12 mouse cellular contexts compared by ENCODE assay signal in genomic region chr2:63452164-63452563, GRCm38 (mm10).
DNase-seq lines count a peak whose midpoint lies in the region; ATAC-seq and TF ChIP-seq lines count a peak whose summit lies in the region.
"Had no signal": no experiment of that assay in that cellular context is flagged by ENCODE, and none has a peak within 500 bp of the region (broad histone marks: within the 10 kb centered on the region; RNA-seq: fewer than 3 reads in every experiment).

No protein-coding gene starts in this region.

- no peaks in the 10 kb centered on the region for H3K36me3 ChIP-seq in heart, postnatal 0 days (replicated peaks; ENCODE audit: control insufficient read depth, insufficient read depth, low read length)
- H3K36me3 ChIP-seq in heart, embryonic 11.5 days (ENCODE audit: control insufficient read depth, insufficient read depth, low read length): no peaks in the 10 kb centered on the region
- no peaks in the 10 kb centered on the region for H3K36me3 ChIP-seq in lung, embryonic 14.5 days (ENCODE audit: insufficient read depth)
- H3K36me3 ChIP-seq in lung, postnatal 0 days (ENCODE audit: insufficient read depth, low read length): no peaks in the 10 kb centered on the region
- H3K36me3 ChIP-seq in liver, embryonic 12.5 days: no peaks in the 10 kb centered on the region
- H3K36me3 ChIP-seq: kidney, embryonic 15.5 days; limb, embryonic 12.5 days had no signal

- H3K4me1 ChIP-seq in heart, postnatal 0 days (ENCODE audit: control insufficient read depth, insufficient read depth): peaks cover 6% of the 10 kb centered on the region; the same call in 1 of the 2 replicates
- H3K4me1 ChIP-seq in heart, embryonic 11.5 days (ENCODE audit: control insufficient read depth, insufficient read depth, low read length): peaks cover 7% of the 10 kb centered on the region; the same call in 1 of the 2 replicates
- 0 out of 2 replicates have a peak, but pooled peaks cover 2% of the 10 kb centered on the region for H3K4me1 ChIP-seq in lung, embryonic 14.5 days (ENCODE audit: insufficient read depth)
- no peaks in the 10 kb centered on the region for H3K4me1 ChIP-seq in lung, postnatal 0 days (ENCODE audit: insufficient read depth, low read depth, low read length)
- H3K4me1 ChIP-seq in liver, embryonic 12.5 days: no peaks in the 10 kb centered on the region
- H3K4me1 ChIP-seq: limb, embryonic 12.5 days had no signal

- H3K4me3 ChIP-seq in heart, postnatal 0 days (ENCODE audit: low read depth, low read length): no peak overlapping the region
- no peak overlapping the region for H3K4me3 ChIP-seq in heart, embryonic 11.5 days (ENCODE audit: low read depth, low read length)
- H3K4me3 ChIP-seq in lung, embryonic 14.5 days (ENCODE audit: low read depth, low read length): no peak overlapping the region
- no peak overlapping the region for H3K4me3 ChIP-seq in lung, postnatal 0 days (ENCODE audit: low read depth, low read length)
- no peak overlapping the region for H3K4me3 ChIP-seq in liver, embryonic 12.5 days
- H3K4me3 ChIP-seq: gastrocnemius, adult 2 months; kidney, embryonic 15.5 days; limb, embryonic 12.5 days had no signal

- H3K27me3 ChIP-seq in heart, postnatal 0 days (ENCODE audit: control insufficient read depth, insufficient read depth, low read length): no peaks in the 10 kb centered on the region
- H3K27me3 ChIP-seq in heart, embryonic 11.5 days (ENCODE audit: control insufficient read depth, insufficient read depth, low read length): no peaks in the 10 kb centered on the region
- H3K27me3 ChIP-seq in lung, embryonic 14.5 days (ENCODE audit: insufficient read depth, low read length): no peaks in the 10 kb centered on the region
- no peaks in the 10 kb centered on the region for H3K27me3 ChIP-seq in lung, postnatal 0 days (replicated peaks; ENCODE audit: insufficient read depth, low read length)
- no peaks in the 10 kb centered on the region for H3K27me3 ChIP-seq in liver, embryonic 12.5 days (replicated peaks)
- H3K27me3 ChIP-seq: kidney, embryonic 15.5 days; limb, embryonic 12.5 days had no signal

- no peak for ATAC-seq in heart, postnatal 0 days (ENCODE audit: insufficient read depth, low read depth)
- no peak for ATAC-seq in heart, embryonic 11.5 days (replicated peaks; ENCODE audit: insufficient number of reproducible peaks, low FRiP score, low TSS enrichment)
- ATAC-seq in lung, embryonic 14.5 days (ENCODE audit: insufficient read depth): no peak
- ATAC-seq in lung, postnatal 0 days: no peak
- no peak for ATAC-seq in liver, embryonic 12.5 days

- no peak overlapping the region for H3K27ac ChIP-seq in heart, postnatal 0 days (ENCODE audit: low read depth)
- H3K27ac ChIP-seq in heart, embryonic 11.5 days (ENCODE audit: low read depth, low read length): no peak overlapping the region
- no peak overlapping the region for H3K27ac ChIP-seq in lung, embryonic 14.5 days (ENCODE audit: low read depth)
- H3K27ac ChIP-seq in lung, postnatal 0 days (ENCODE audit: low read length): no peak overlapping the region
- no peak overlapping the region for H3K27ac ChIP-seq in liver, embryonic 12.5 days
- H3K27ac ChIP-seq: gastrocnemius, adult 2 months; kidney, embryonic 15.5 days; limb, embryonic 12.5 days had no signal

- WGBS in heart, postnatal 0 days: 53% methylated on average over 1 of the region's 1 CpGs
- WGBS in heart, embryonic 11.5 days (ENCODE audit: insufficient replicate concordance): 52% methylated on average over 1 of the region's 1 CpGs
- WGBS in lung, embryonic 14.5 days: 65% methylated on average over 1 of the region's 1 CpGs
- WGBS in lung, postnatal 0 days: 67% methylated on average over 1 of the region's 1 CpGs
- WGBS in liver, embryonic 12.5 days (ENCODE audit: insufficient replicate concordance): 55% methylated on average over 1 of the region's 1 CpGs

- TF ChIP-seq CTCF in heart, postnatal 0 days (IDR thresholded peaks at IDR 0.05; ENCODE audit: low read depth): peak; percentile 51
- TF ChIP-seq CTCF in lung, embryonic 14.5 days (IDR thresholded peaks at IDR 0.05; ENCODE audit: low read depth): peak; percentile 55
- TF ChIP-seq CTCF in lung, postnatal 0 days (IDR thresholded peaks at IDR 0.05): no peak

- H3K4me2 ChIP-seq in heart, postnatal 0 days (ENCODE audit: low read depth, low read length): no peak overlapping the region
- no peak overlapping the region for H3K4me2 ChIP-seq in heart, embryonic 11.5 days
- H3K4me2 ChIP-seq in lung, embryonic 14.5 days: no peak overlapping the region
- H3K4me2 ChIP-seq in lung, postnatal 0 days (replicated peaks; ENCODE audit: low read depth, low read length): no peak overlapping the region
- H3K4me2 ChIP-seq in liver, embryonic 12.5 days: no peak overlapping the region
- H3K4me2 ChIP-seq: kidney, embryonic 15.5 days; limb, embryonic 12.5 days had no signal

- TF ChIP-seq EP300 in heart, postnatal 0 days (IDR thresholded peaks at IDR 0.05; ENCODE audit: low read depth): no peak
- no peak for TF ChIP-seq EP300 in lung, postnatal 0 days (IDR thresholded peaks at IDR 0.05)

- DNase-seq in heart, postnatal 0 days (ENCODE audit: low spot score): no peak
- DNase-seq in lung, embryonic 14.5 days: peak; percentile 29
- no peak for DNase-seq in lung, postnatal 0 days (ENCODE audit: low spot score)
- peak; percentile 13 for DNase-seq in embryo, embryonic 11 days
- peak; percentile 4 for DNase-seq in retina, postnatal 7 days (ENCODE audit: low read depth, low spot score)
- DNase-seq: gastrocnemius, adult 2 months; lung, adult 18-20 months; thymus, adult 18-20 months had no signal

- no peaks in the 10 kb centered on the region for H3K9me3 ChIP-seq in heart, postnatal 0 days (replicated peaks; ENCODE audit: control insufficient read depth, low read length)
- H3K9me3 ChIP-seq in heart, embryonic 11.5 days (replicated peaks; ENCODE audit: control insufficient read depth, low read length): no peaks in the 10 kb centered on the region
- no peaks in the 10 kb centered on the region for H3K9me3 ChIP-seq in lung, embryonic 14.5 days (ENCODE audit: low read depth, low read length)
- no peaks in the 10 kb centered on the region for H3K9me3 ChIP-seq in lung, postnatal 0 days (ENCODE audit: low read length)
- H3K9me3 ChIP-seq in liver, embryonic 12.5 days (replicated peaks): no peaks in the 10 kb centered on the region
- H3K9me3 ChIP-seq: kidney, embryonic 15.5 days; limb, embryonic 12.5 days had no signal

- no peak overlapping the region for H3K9ac ChIP-seq in heart, postnatal 0 days (replicated peaks; ENCODE audit: low read depth, low read length)
- no peak overlapping the region for H3K9ac ChIP-seq in heart, embryonic 11.5 days (ENCODE audit: low read depth, low read length)
- no peak overlapping the region for H3K9ac ChIP-seq in lung, embryonic 14.5 days
- no peak overlapping the region for H3K9ac ChIP-seq in lung, postnatal 0 days (replicated peaks; ENCODE audit: low read depth)
- no peak overlapping the region for H3K9ac ChIP-seq in liver, embryonic 12.5 days
- H3K9ac ChIP-seq: kidney, embryonic 15.5 days; limb, embryonic 12.5 days had no signal

Comparison
In these comparisons a context has a peak if more than half of its experiments do, and no peak if none do; other contexts are left out.
1. DNase-seq: peak in lung, embryonic 14.5 days (single experiment), embryo, embryonic 11 days (single experiment) and retina, postnatal 7 days (single experiment); none in heart, postnatal 0 days (single experiment) and lung, postnatal 0 days (single experiment).